Mouse (Mus musculus): Measurements from ENCODE around the gene Gm20388. TPM values are rescaled to one million over a fixed set of nuclear protein-coding genes. Genes with fewer than 3 reads are reported as not detected.

Gm20388 gene
- polyA plus RNA-seq, 1 experiment from 2014 or later, result 1.4 TPM

- H3K36me3 ChIP-seq (ENCODE audit: control insufficient read depth, insufficient read depth), result peaks cover 6% of the 10 kb centered on the region; the same call in 1 of the 2 replicates
- H3K4me3 ChIP-seq (ENCODE audit: low read depth, low read length), result no peak overlapping the region
- H3K27me3 ChIP-seq (ENCODE audit: control insufficient read depth, insufficient read depth, low read depth, low read length), result no peaks in the 10 kb centered on the region
- ATAC-seq (ENCODE audit: low read depth), result peak; percentile 50; the same call in 1 of the 2 replicates
- WGBS (ENCODE audit: insufficient replicate concordance), result 63% methylated on average over 11 of the region's 11 CpGs
- no peak overlapping the region for H3K9ac ChIP-seq (ENCODE audit: low read depth, low read length)
- H3K4me1 ChIP-seq (ENCODE audit: control insufficient read depth, low read depth, low read length), result no peaks in the 10 kb centered on the region
- no peaks in the 10 kb centered on the region for H3K9me3 ChIP-seq (replicated peaks; ENCODE audit: control insufficient read depth, low read length)
- H3K4me2 ChIP-seq (ENCODE audit: low read depth, low read length), result no peak overlapping the region
- H3K27ac ChIP-seq (ENCODE audit: low read length), result no peak overlapping the region
These were observed 3387.7 kb downstream of the Gm20388 start for GRCm38 (mm10) chr8:123298301-123298700.

DNA sequence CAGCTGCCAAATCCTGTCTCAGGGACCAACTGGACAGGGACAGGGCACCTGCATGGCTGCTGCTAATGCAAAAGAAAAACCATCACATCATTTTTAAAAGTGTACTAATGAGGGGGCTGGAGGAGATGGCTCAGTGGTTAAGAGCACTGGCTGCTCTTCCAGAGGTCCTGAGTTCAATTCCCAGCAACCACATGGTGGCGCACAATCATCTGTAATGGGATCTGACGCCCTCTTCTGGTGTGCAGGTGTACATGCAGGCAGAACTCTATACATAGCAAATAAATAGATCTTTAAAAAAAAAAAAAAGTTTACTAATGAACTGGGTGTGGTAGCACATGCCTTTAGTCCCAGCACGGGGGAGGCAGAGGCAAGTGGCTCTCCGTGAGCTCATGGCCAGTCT is 3398.1 kb downstream of the Gm20388 start:
- Histone ChIP-seq H3K9me3 (replicated peaks; ENCODE audit: control insufficient read depth, low read length) (no peaks in the 10 kb centered on the region), H3K4me3 (ENCODE audit: low read depth, low read length) (no peak overlapping the region), H3K36me3 (ENCODE audit: control insufficient read depth, insufficient read depth) (peaks cover 12% of the 10 kb centered on the region), H3K4me2 (ENCODE audit: low read depth, low read length) (no peak overlapping the region), H3K9ac (ENCODE audit: low read depth, low read length) (no peak overlapping the region), H3K27me3 (ENCODE audit: control insufficient read depth, insufficient read depth, low read depth, low read length) (no peaks in the 10 kb centered on the region), H3K27ac (ENCODE audit: low read length) (no peak overlapping the region), H3K4me1 (ENCODE audit: control insufficient read depth, low read depth, low read length) (no peaks in the 10 kb centered on the region)
- ATAC-seq (ENCODE audit: low read depth), result no peak
- WGBS (ENCODE audit: insufficient replicate concordance), result 57% methylated on average over 4 of the region's 4 CpGs

DNA sequence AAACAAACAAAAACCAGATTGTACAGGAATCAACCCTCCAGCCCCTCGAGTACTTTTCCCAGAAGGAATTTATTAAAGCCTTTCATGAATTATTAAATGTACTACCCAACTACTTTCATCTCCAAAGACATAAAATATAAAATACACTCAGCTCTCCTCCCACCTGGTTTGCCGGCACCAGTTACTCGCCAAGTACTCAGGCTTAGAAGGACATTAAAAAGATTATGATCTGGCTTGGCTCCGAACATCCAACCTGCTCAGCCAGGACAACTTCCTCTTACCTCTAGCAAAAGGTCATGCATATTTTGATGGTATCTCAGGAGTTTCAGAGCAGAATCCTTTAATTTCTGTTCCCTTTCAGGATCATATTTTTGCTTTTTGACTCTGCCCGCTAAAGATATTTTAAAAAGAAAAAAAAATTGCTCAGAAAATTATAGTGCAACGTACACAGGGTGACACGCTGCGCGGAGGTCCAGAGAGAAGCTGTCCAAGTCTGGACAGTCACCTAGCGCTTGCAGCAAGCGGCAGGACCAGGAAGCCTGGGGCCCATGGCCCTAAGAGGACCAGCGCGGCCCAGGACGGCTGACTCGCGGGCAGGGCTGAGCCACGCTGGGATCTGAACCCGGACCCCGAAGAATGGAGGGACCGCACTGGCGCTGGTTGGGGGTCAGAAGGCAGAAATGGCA is 3407.3 kb downstream of the Gm20388 start:
- no peaks in the 10 kb centered on the region for H3K9me3 ChIP-seq (replicated peaks; ENCODE audit: control insufficient read depth, low read length)
- peak overlapping the region; percentile 77 for H3K9ac ChIP-seq (ENCODE audit: low read depth, low read length)
- ATAC-seq (ENCODE audit: low read depth), result peak; percentile 79
- H3K4me1 ChIP-seq (ENCODE audit: control insufficient read depth, low read depth, low read length), result peaks cover 18% of the 10 kb centered on the region
- WGBS (ENCODE audit: insufficient replicate concordance), result 3% methylated on average over 21 of the region's 21 CpGs
- H3K4me3 ChIP-seq (ENCODE audit: low read depth, low read length), result peak overlapping the region; percentile 86
- H3K36me3 ChIP-seq (ENCODE audit: control insufficient read depth, insufficient read depth), result no peaks in the 10 kb centered on the region
- H3K27ac ChIP-seq (ENCODE audit: low read length), result 0 out of 2 replicates have a peak overlapping the region, but pooled peaks have one; percentile 31
- peak overlapping the region; percentile 80 for H3K4me2 ChIP-seq (ENCODE audit: low read depth, low read length)
- no peaks in the 10 kb centered on the region for H3K27me3 ChIP-seq (ENCODE audit: control insufficient read depth, insufficient read depth, low read depth, low read length)

DNA sequence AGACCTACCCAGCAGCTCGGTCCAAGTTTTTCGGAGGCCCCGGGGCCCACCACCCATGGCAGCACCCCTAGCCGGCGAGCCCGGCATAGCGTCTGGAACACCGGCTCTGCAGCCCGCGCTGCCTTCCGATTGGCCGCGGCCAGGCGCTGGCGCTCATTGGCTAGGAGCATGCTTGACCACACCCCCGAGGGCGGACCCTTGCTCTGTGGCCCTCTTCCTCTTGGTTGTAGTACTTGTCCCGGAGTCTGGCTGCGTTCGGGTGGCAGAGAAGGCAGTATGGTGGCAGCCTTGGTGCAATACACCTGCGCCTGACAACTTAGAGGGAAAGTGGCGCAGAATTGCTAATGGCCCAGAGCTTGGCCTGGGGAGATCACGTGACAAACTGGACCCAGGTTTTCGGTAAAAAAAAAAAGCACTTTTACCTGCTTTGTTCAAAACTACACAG is 3407.8 kb downstream of the Gm20388 start, which contains the start of gene Fanca:
Fanca (minus strand) TSS at position 110 of the 445 bp plus-strand sequence.
- H3K4me1 ChIP-seq (ENCODE audit: control insufficient read depth, low read depth, low read length), result peaks cover 18% of the 10 kb centered on the region
- no peaks in the 10 kb centered on the region for H3K27me3 ChIP-seq (ENCODE audit: control insufficient read depth, insufficient read depth, low read depth, low read length)
- peak within 1 kb of the TSS; percentile 77 for H3K9ac ChIP-seq (ENCODE audit: low read depth, low read length)
- H3K9me3 ChIP-seq (replicated peaks; ENCODE audit: control insufficient read depth, low read length), result no peaks in the 10 kb centered on the region
- ATAC-seq (ENCODE audit: low read depth), result peak; percentile 100
- WGBS (ENCODE audit: insufficient replicate concordance), result under 1% methylated on average over 24 of the region's 24 CpGs
- H3K27ac ChIP-seq (ENCODE audit: low read length), result peak within 1 kb of the TSS; percentile 67
- no peaks in the 10 kb centered on the region for H3K36me3 ChIP-seq (ENCODE audit: control insufficient read depth, insufficient read depth)
- H3K4me3 ChIP-seq (ENCODE audit: low read depth, low read length), result peak within 1 kb of the TSS; percentile 86
- H3K4me2 ChIP-seq (ENCODE audit: low read depth, low read length), result peak within 1 kb of the TSS; percentile 80

- H3K4me3 ChIP-seq (ENCODE audit: low read depth, low read length), result no peak overlapping the region
- H3K27ac ChIP-seq (ENCODE audit: low read length), result no peak overlapping the region; the same call in 1 of the 2 replicates
- ATAC-seq (ENCODE audit: low read depth), result no peak
These were observed 3409.0 kb downstream of the Gm20388 start for GRCm38 (mm10) chr8:123319522-123320164.

DNA sequence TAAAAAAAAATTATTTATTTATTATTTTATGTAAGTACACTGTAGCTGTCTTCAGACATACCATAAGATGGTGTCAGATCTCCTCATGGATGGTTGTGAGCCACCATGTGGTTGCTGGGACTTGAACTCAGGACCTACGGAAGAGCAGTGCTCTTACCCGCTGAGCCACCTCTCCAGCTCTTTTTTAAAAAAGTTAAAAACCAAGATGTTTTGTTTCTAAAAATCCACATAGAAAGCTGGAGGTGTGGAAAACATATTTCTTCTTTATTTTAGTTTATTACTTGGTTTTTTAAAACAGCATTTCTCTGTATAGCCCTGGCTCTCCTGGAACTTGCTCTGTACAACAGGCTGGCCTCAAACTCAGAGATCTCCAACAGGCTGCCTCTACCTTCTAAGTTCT is 3417.9 kb downstream of the Gm20388 start:
- Histone ChIP-seq H3K36me3 (ENCODE audit: control insufficient read depth, insufficient read depth) (no peaks in the 10 kb centered on the region), H3K4me1 (ENCODE audit: control insufficient read depth, low read depth, low read length) (peaks cover 23% of the 10 kb centered on the region), H3K4me2 (ENCODE audit: low read depth, low read length) (no peak overlapping the region), H3K9ac (ENCODE audit: low read depth, low read length) (no peak overlapping the region), H3K27ac (ENCODE audit: low read length) (no peak overlapping the region), H3K9me3 (replicated peaks; ENCODE audit: control insufficient read depth, low read length) (no peaks in the 10 kb centered on the region), H3K4me3 (ENCODE audit: low read depth, low read length) (no peak overlapping the region), H3K27me3 (ENCODE audit: control insufficient read depth, insufficient read depth, low read depth, low read length) (0 out of 2 replicates have a peak, but pooled peaks cover 2% of the 10 kb centered on the region)
- WGBS (ENCODE audit: insufficient replicate concordance), result 79% methylated on average over 2 of the region's 2 CpGs
- ATAC-seq (ENCODE audit: low read depth), result no peak

More at GRCm38 (mm10) chr8:123319522-123320164, 3409.0 kb downstream of the Gm20388 start:
- Histone ChIP-seq H3K9ac (ENCODE audit: low read depth, low read length) (no peak overlapping the region), H3K4me1 (ENCODE audit: control insufficient read depth, low read depth, low read length) (peaks cover 18% of the 10 kb centered on the region), H3K9me3 (replicated peaks; ENCODE audit: control insufficient read depth, low read length) (no peaks in the 10 kb centered on the region), H3K36me3 (ENCODE audit: control insufficient read depth, insufficient read depth) (no peaks in the 10 kb centered on the region), H3K4me2 (ENCODE audit: low read depth, low read length) (peak overlapping the region; percentile 80; the same call in 1 of the 2 replicates), H3K27me3 (ENCODE audit: control insufficient read depth, insufficient read depth, low read depth, low read length) (no peaks in the 10 kb centered on the region)
- 21% methylated on average over 7 of the region's 7 CpGs for WGBS (ENCODE audit: insufficient replicate concordance)

- H3K36me3 ChIP-seq (ENCODE audit: control insufficient read depth, insufficient read depth), result no peaks in the 10 kb centered on the region
- H3K27me3 ChIP-seq (ENCODE audit: control insufficient read depth, insufficient read depth, low read depth, low read length), result peaks cover 6% of the 10 kb centered on the region
- no peak overlapping the region for H3K4me3 ChIP-seq (ENCODE audit: low read depth, low read length)
- no peak for ATAC-seq (ENCODE audit: low read depth)
- no peak overlapping the region for H3K9ac ChIP-seq (ENCODE audit: low read depth, low read length)
- no peak overlapping the region for H3K27ac ChIP-seq (ENCODE audit: low read length)
- WGBS (ENCODE audit: insufficient replicate concordance), result 6% methylated on average over 4 of the region's 4 CpGs
- H3K4me1 ChIP-seq (ENCODE audit: control insufficient read depth, low read depth, low read length), result peaks cover 29% of the 10 kb centered on the region
- H3K4me2 ChIP-seq (ENCODE audit: low read depth, low read length), result no peak overlapping the region
- H3K9me3 ChIP-seq (replicated peaks; ENCODE audit: control insufficient read depth, low read length), result no peaks in the 10 kb centered on the region
These were observed 3418.7 kb downstream of the Gm20388 start for GRCm38 (mm10) chr8:123329350-123329749.

DNA sequence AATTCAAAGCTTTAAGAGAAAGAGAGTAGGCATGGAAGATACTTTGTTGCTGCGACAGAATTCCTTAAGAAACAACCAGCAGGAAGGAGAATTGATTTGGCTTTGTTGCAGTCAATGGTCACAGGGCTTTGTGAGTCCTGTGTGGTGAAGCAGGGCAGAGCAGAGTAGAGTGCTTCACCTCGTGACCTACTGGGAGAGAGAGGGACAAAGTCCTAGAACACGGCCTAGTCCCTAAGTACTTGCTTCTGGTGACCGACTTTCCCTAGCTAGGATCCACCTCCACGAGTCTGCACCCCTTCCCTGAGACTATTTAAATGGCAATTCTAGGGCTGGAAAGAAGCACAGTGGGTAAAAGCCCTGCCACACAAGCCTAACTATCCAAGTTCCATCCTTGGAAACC is 3419.3 kb downstream of the Gm20388 start:
- Histone ChIP-seq H3K4me2 (ENCODE audit: low read depth, low read length) (no peak overlapping the region), H3K9me3 (replicated peaks; ENCODE audit: control insufficient read depth, low read length) (no peaks in the 10 kb centered on the region), H3K27ac (ENCODE audit: low read length) (no peak overlapping the region), H3K36me3 (ENCODE audit: control insufficient read depth, insufficient read depth) (no peaks in the 10 kb centered on the region), H3K9ac (ENCODE audit: low read depth, low read length) (no peak overlapping the region), H3K27me3 (ENCODE audit: control insufficient read depth, insufficient read depth, low read depth, low read length) (peaks cover 6% of the 10 kb centered on the region), H3K4me1 (ENCODE audit: control insufficient read depth, low read depth, low read length) (peaks cover 29% of the 10 kb centered on the region), H3K4me3 (ENCODE audit: low read depth, low read length) (no peak overlapping the region)
- WGBS (ENCODE audit: insufficient replicate concordance), result 55% methylated on average over 5 of the region's 5 CpGs
- ATAC-seq (ENCODE audit: low read depth), result no peak

- Histone ChIP-seq H3K27me3 (ENCODE audit: control insufficient read depth, insufficient read depth, low read depth, low read length) (peaks cover 6% of the 10 kb centered on the region), H3K4me3 (ENCODE audit: low read depth, low read length) (no peak overlapping the region), H3K27ac (ENCODE audit: low read length) (no peak overlapping the region), H3K36me3 (ENCODE audit: control insufficient read depth, insufficient read depth) (no peaks in the 10 kb centered on the region), H3K9ac (ENCODE audit: low read depth, low read length) (no peak overlapping the region), H3K4me1 (ENCODE audit: control insufficient read depth, low read depth, low read length) (peaks cover 29% of the 10 kb centered on the region), H3K9me3 (replicated peaks; ENCODE audit: control insufficient read depth, low read length) (no peaks in the 10 kb centered on the region), H3K4me2 (ENCODE audit: low read depth, low read length) (no peak overlapping the region)
- 62% methylated on average over 6 of the region's 6 CpGs for WGBS (ENCODE audit: insufficient replicate concordance)
- no peak for ATAC-seq (ENCODE audit: low read depth)
These were observed 3420.1 kb downstream of the Gm20388 start for GRCm38 (mm10) chr8:123330701-123331100.

Data from liver, embryonic 16.5 days (tissue).